Mouse (Mus musculus) CH12.LX (cell line): ENCODE results near the gene Mfsd5. TPM values are rescaled to one million over a fixed set of nuclear protein-coding genes. Genes with fewer than 3 reads are reported as not detected.

Experiments used
- DNase-seq: peaks from one replicate; pipeline ENCODE4 v3.0.0-alpha.2; 2013; ENCODE audit errors: extremely low read depth
- H3K27ac ChIP-seq: 2 replicates; pipeline ENCODE4 v1.5.1; 2012; ENCODE audit warnings: low read depth, mild to moderate bottlenecking, control low read depth, moderate library complexity; ENCODE audit not compliant: insufficient read depth
- H3K27me3 ChIP-seq: replicated peaks from 2 replicates; pipeline ENCODE3; 2012; ENCODE audit warnings: inconsistent platforms
- H3K36me3 ChIP-seq, 2 experiments: replicated peaks in 1 of 2; 2 replicates each; pipeline versions ENCODE3 to v1.6.1; 2012; ENCODE audit warnings: inconsistent platforms in 1 of 2, low read length in 1 of 2, mild to moderate bottlenecking in 1 of 2, mixed read lengths in 1 of 2, moderate library complexity in 1 of 2; ENCODE audit not compliant: control insufficient read depth in 1 of 2, insufficient read depth in 1 of 2
- H3K4me1 ChIP-seq, 2 experiments: 2 replicates each; pipeline ENCODE4 v1.6.1; 2012; ENCODE audit warnings: inconsistent platforms in 1 of 2, moderate library complexity in 1 of 2; ENCODE audit not compliant: insufficient read depth in 2 of 2, control insufficient read depth in 1 of 2
- H3K4me2 ChIP-seq: 2 replicates; pipeline ENCODE4 v1.6.1; 2012; ENCODE audit warnings: low read depth, mild to moderate bottlenecking, control low read depth; ENCODE audit not compliant: poor library complexity, insufficient read depth, severe bottlenecking
- H3K4me3 ChIP-seq, 3 experiments: fragments of 150-350 bp in 1 of 3; sonication (generic) in 1 of 3; replicated peaks in 1 of 3; 2 replicates each; pipeline versions ENCODE3 to v1.5.1; 2011 to 2012; ENCODE audit warnings: low read depth in 2 of 3, low read length in 2 of 3, mild to moderate bottlenecking in 2 of 3, moderate library complexity in 2 of 3, control low read depth in 1 of 3, improper control_type of control experiment in 1 of 3, inconsistent platforms in 1 of 3, mixed read lengths in 1 of 3; ENCODE audit not compliant: poor library complexity in 1 of 3
- H3K79me2 ChIP-seq: replicated peaks from 2 replicates; pipeline ENCODE4 v1.6.1; 2012; ENCODE audit warnings: mild to moderate bottlenecking, moderate library complexity; ENCODE audit not compliant: control insufficient read depth, poor library complexity, insufficient read depth, severe bottlenecking; ENCODE audit errors: extremely low read depth
- H3K9ac ChIP-seq: 2 replicates; pipeline ENCODE4 v1.6.1; 2012; ENCODE audit warnings: low read depth, mild to moderate bottlenecking, control low read depth, moderate library complexity; ENCODE audit not compliant: insufficient read depth
- H3K9me3 ChIP-seq: replicated peaks from 2 replicates; pipeline ENCODE3; 2012; ENCODE audit warnings: low read length, inconsistent platforms, mixed read lengths
- BHLHE40 ChIP-seq: IDR thresholded peaks from 2 replicates; pipeline ENCODE4 v1.6.1; 2011; ENCODE audit warnings: mild to moderate bottlenecking, low read depth, low read length, improper control_type of control experiment
- CHD2 ChIP-seq: IDR thresholded peaks from 2 replicates; pipeline ENCODE4 v1.6.1; 2011; ENCODE audit warnings: low read length, improper control_type of control experiment
- CTCF ChIP-seq, 2 experiments: IDR thresholded peaks in 1 of 2; conservative IDR thresholded peaks in 1 of 2; 2 replicates each; pipeline ENCODE4 v1.5.1; 2011 to 2012; ENCODE audit warnings: low read depth in 2 of 2, low read length in 2 of 2, improper control_type of control experiment in 1 of 2, inconsistent platforms in 1 of 2, mild to moderate bottlenecking in 1 of 2, moderate library complexity in 1 of 2
- GABPA ChIP-seq: IDR thresholded peaks from 2 replicates; pipeline ENCODE4 v1.6.1; 2012; ENCODE audit warnings: low read depth, low read length, improper control_type of control experiment, inconsistent platforms; ENCODE audit not compliant: insufficient replicate concordance
- HCFC1 ChIP-seq: IDR thresholded peaks from 2 replicates; pipeline ENCODE4 v1.6.1; 2012; ENCODE audit warnings: low read depth, mild to moderate bottlenecking, inconsistent platforms, low read length, improper control_type of control experiment
- IRF4 ChIP-seq: IDR thresholded peaks from 2 replicates; pipeline ENCODE4 v1.6.1; 2014; ENCODE audit warnings: low read depth, mild to moderate bottlenecking, inconsistent platforms, low read length, improper control_type of control experiment
- JUN ChIP-seq: IDR thresholded peaks from 2 replicates; pipeline ENCODE4 v1.6.1; 2011; ENCODE audit warnings: low read depth, mild to moderate bottlenecking, low read length, improper control_type of control experiment, moderate library complexity; ENCODE audit not compliant: insufficient read depth
- KAT2A ChIP-seq: IDR thresholded peaks from 2 replicates; pipeline ENCODE4 v1.6.1; 2012; ENCODE audit warnings: low read length, improper control_type of control experiment, inconsistent platforms; ENCODE audit not compliant: insufficient replicate concordance
- MEF2A ChIP-seq: IDR thresholded peaks from 2 replicates; pipeline ENCODE4 v1.6.1; 2014; ENCODE audit warnings: low read depth, mild to moderate bottlenecking, inconsistent platforms, low read length, improper control_type of control experiment, borderline replicate concordance
- NRF1 ChIP-seq: IDR thresholded peaks from 2 replicates; pipeline ENCODE4 v1.6.1; 2014; ENCODE audit warnings: low read depth, mild to moderate bottlenecking, inconsistent platforms, low read length, improper control_type of control experiment, moderate library complexity
- POLR2A ChIP-seq: IDR thresholded peaks from 2 replicates; pipeline ENCODE4 v1.6.1; 2011; ENCODE audit warnings: low read depth, mild to moderate bottlenecking, improper control_type of control experiment, low read length
- RAD21 ChIP-seq: IDR thresholded peaks from 2 replicates; pipeline ENCODE4 v1.6.1; 2011; ENCODE audit warnings: low read depth, mild to moderate bottlenecking, low read length, improper control_type of control experiment, moderate library complexity
- RCOR1 ChIP-seq: conservative IDR thresholded peaks from 2 replicates; pipeline ENCODE4 v1.6.1; 2012; ENCODE audit warnings: low read depth, mild to moderate bottlenecking, inconsistent platforms, low read length, improper control_type of control experiment
- SMC3 ChIP-seq: IDR thresholded peaks from 2 replicates; pipeline ENCODE4 v1.6.1; 2011; ENCODE audit warnings: low read depth, low read length, improper control_type of control experiment
- TBP ChIP-seq: conservative IDR thresholded peaks from 2 replicates; pipeline ENCODE4 v1.6.1; 2011; ENCODE audit warnings: low read depth, low read length, improper control_type of control experiment
- ZC3H11A ChIP-seq: IDR thresholded peaks from 2 replicates; pipeline ENCODE4 v1.6.1; 2012; ENCODE audit warnings: low read depth, mild to moderate bottlenecking, inconsistent platforms, low read length, improper control_type of control experiment
- ZKSCAN1 ChIP-seq: IDR thresholded peaks from 2 replicates; pipeline ENCODE4 v1.6.1; 2012; ENCODE audit warnings: low read depth, inconsistent platforms, low read length, improper control_type of control experiment, borderline replicate concordance
- dilution Hi-C: fragments of 300-500 bp; cut with MboI; formaldehyde crosslinking; loops from 2 replicates; pipeline ENCODE4 v1.14.3; 2020; ENCODE audit warnings: low sequenced_read_pairs; ENCODE audit not compliant: extremely low pct_unique_long_range_greater_than_20kb, extremely low pct_ligation_motif_present
- in situ Hi-C: fragments of 300-500 bp; cut with MboI; formaldehyde crosslinking; loops from 3 replicates; pipeline ENCODE4 v1.14.3; 2019; ENCODE audit warnings: low sequenced_read_pairs, low pct_ligation_motif_present, low pct_unique_long_range_greater_than_20kb, mixed read lengths
- polyA plus RNA-seq: library from polyadenylated mRNA; unstranded; fragments of >175 nt; gene quantifications from 2 replicates; pipeline ENCODE4 v1.2.1, GENCODE M21; 2012; ENCODE audit warnings: low read depth; ENCODE audit not compliant: insufficient read length
- total RNA-seq, 2 experiments: library from RNA; depleted of rRNA; stranded (reverse); fragments of 300-350 nt in 1 of 2; fragments of >200 nt in 1 of 2; gene quantifications; 2 replicates each; pipeline ENCODE4 v1.2.3; 2012 to 2014

Gene Mfsd5
- total and polyA plus RNA-seq, 3 experiments: 31.1 to 90.6 (median 51.8) TPM

- in situ Hi-C loops: loop anchor here (5.0 kb wide), 2 partner anchors 33 to 78 kb away; no protein-coding TSS in a partner anchor
- H3K4me1 ChIP-seq: peaks cover 2 to 29% of the 10 kb centered on the region in 2 experiments; a peak in 2 of 4 replicates
- DNase-seq: no peak
- no peak for TF ChIP-seq JUN
- no peak for TF ChIP-seq ZKSCAN1
- no peak for TF ChIP-seq SMC3
- TF ChIP-seq TBP: no peak
- no peak for TF ChIP-seq MEF2A
- no peak for TF ChIP-seq ZC3H11A
- no peak for TF ChIP-seq NRF1
- TF ChIP-seq RCOR1: no peak
- no peak for TF ChIP-seq KAT2A
- no peak for TF ChIP-seq IRF4
- TF ChIP-seq BHLHE40: no peak
- no peak for TF ChIP-seq RAD21
- TF ChIP-seq POLR2A: no peak
- no peak for TF ChIP-seq GABPA
- no peak for TF ChIP-seq CHD2
- TF ChIP-seq, all 38 proteins: peak for 0
- no peaks in the 10 kb centered on the region for H3K27me3 ChIP-seq
- H3K27ac ChIP-seq: no peak overlapping the region
- no peak overlapping the region for H3K4me3 ChIP-seq
- no peak overlapping the region for H3K4me2 ChIP-seq
- no peaks in the 10 kb centered on the region for H3K9me3 ChIP-seq
- H3K9ac ChIP-seq: no peak overlapping the region
- dilution Hi-C loops: no loop called here
- peaks cover 72 to 84% of the 10 kb centered on the region in 2 experiments for H3K36me3 ChIP-seq
- H3K79me2 ChIP-seq: no peaks in the 10 kb centered on the region
Measured at GRCm38 (mm10) chr15:102315292-102315691, 36.0 kb downstream of the Mfsd5 start.

DNA sequence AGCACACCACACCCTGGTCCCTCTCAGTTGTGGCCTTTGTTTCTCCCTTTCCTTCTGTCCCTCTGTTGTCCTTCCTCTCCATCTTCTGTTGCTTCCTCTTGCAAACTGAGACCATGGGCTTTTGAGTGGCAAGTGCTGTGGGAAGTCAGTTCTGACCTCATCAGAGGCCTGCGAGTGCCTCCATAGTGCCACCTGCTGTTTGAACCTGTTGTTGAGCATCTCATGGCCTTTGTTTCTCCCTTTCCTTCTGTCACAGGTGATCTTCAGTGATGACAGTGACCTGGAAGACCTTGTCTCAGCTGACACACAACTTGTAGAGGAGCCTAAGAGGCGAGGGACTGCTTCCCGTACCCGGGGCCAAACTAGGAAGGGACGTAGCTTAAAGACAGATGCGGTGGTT is 37.0 kb downstream of the Mfsd5 start:
- Histone ChIP-seq H3K4me2 (no peak overlapping the region), H3K79me2 (no peaks in the 10 kb centered on the region), H3K4me1 (peaks cover under 1 to 21% of the 10 kb centered on the region in 2 experiments; a peak in 2 of 4 replicates), H3K27me3 (no peaks in the 10 kb centered on the region), H3K27ac (0 out of 2 replicates have a peak overlapping the region, but pooled peaks have one; percentile 1), H3K4me3 (no peak overlapping the region), H3K9ac (no peak overlapping the region)
- in situ Hi-C loops (loop anchor here (5.0 kb wide), 2 partner anchors 34 to 79 kb away; no protein-coding TSS in a partner anchor), dilution Hi-C loops (no loop called here)
- peak; percentile 82 for DNase-seq
- TF ChIP-seq CTCF (conservative IDR thresholded peaks at IDR 0.05 in 1 of 2, IDR thresholded peaks at IDR 0.05 in 1 of 2; ENCODE audit: low read depth in 2 of 2, low read length in 2 of 2) (peak; percentile 69 to 82; a peak in 3 of 4 replicates), SMC3 (peak; percentile 83), HCFC1 (no peak), RAD21 (peak; percentile 54)
- TF ChIP-seq, all 38 proteins: peak for 3
- Histone ChIP-seq H3K36me3 (peaks cover 74 to 86% of the 10 kb centered on the region in 2 experiments), H3K9me3 (no peaks in the 10 kb centered on the region)
